Mouse (Mus musculus): Measurements from ENCODE around the gene A630095N17Rik. TPM values are rescaled to one million over a fixed set of nuclear protein-coding genes. Genes with fewer than 3 reads are reported as not detected.
"Not testable (repeated sequence)": the region's sequence is repeated elsewhere in the genome, so short reads cannot be mapped to it uniquely, and the experiment has no call there.

Gene A630095N17Rik
- polyA plus RNA-seq, 1 experiment = not detected

- under 1% methylated on average over 64 of the region's 64 CpGs for WGBS
- H3K27me3 ChIP-seq (ENCODE audit: control insufficient read depth, insufficient read depth, low read length) = no peaks in the 10 kb centered on the region
These were observed 4.5 kb upstream of the A630095N17Rik start, which contains the start of gene Dnajb2 for GRCm38 (mm10) chr1:75236117-75237050. Gene Dnajb2, plus strand, starts transcription at chr1:75236406.

GRCm38 (mm10) chr1:75234606-75235005 is 2.7 kb upstream of the A630095N17Rik start:
- H3K27me3 ChIP-seq (ENCODE audit: control insufficient read depth, insufficient read depth, low read length) = no peaks in the 10 kb centered on the region
- no peak for TF ChIP-seq POLR2A (IDR thresholded peaks at IDR 0.05; ENCODE audit: borderline replicate concordance, insufficient read depth, low read length)
- TF ChIP-seq CTCF (IDR thresholded peaks at IDR 0.05; ENCODE audit: borderline replicate concordance, insufficient read depth, low read depth, low read length) = peak; percentile 90
- H3K27ac ChIP-seq (ENCODE audit: insufficient read depth, low read length) = no peak overlapping the region
- DNase-seq = peak; percentile 84 to 89
- WGBS = under 1% methylated on average over 8 of the region's 8 CpGs
- peaks cover 24% of the 10 kb centered on the region for H3K4me1 ChIP-seq (ENCODE audit: control insufficient read depth, insufficient read depth, low read length)
- no peak overlapping the region for H3K4me3 ChIP-seq (replicated peaks; ENCODE audit: insufficient read depth, low read depth, low read length)

More at GRCm38 (mm10) chr1:75236117-75237050, 4.5 kb upstream of the A630095N17Rik start, which contains the start of gene Dnajb2:
- TF ChIP-seq CTCF (IDR thresholded peaks at IDR 0.05; ENCODE audit: borderline replicate concordance, insufficient read depth, low read depth, low read length) (no peak), POLR2A (IDR thresholded peaks at IDR 0.05; ENCODE audit: borderline replicate concordance, insufficient read depth, low read length) (peak; percentile 93)
- H3K27ac ChIP-seq (ENCODE audit: insufficient read depth, low read length) = peak within 1 kb of the TSS; percentile 100
- peak; percentile 93 to 95 for DNase-seq
- H3K4me3 ChIP-seq (replicated peaks; ENCODE audit: insufficient read depth, low read depth, low read length) = peak within 1 kb of the TSS; percentile 90
- H3K4me1 ChIP-seq (ENCODE audit: control insufficient read depth, insufficient read depth, low read length) = peaks cover 29% of the 10 kb centered on the region

- peaks cover 10% of the 10 kb centered on the region for H3K4me1 ChIP-seq (ENCODE audit: control insufficient read depth, insufficient read depth, low read length)
- not testable (repeated sequence) for H3K4me3 ChIP-seq (replicated peaks; ENCODE audit: insufficient read depth, low read depth, low read length); H3K27ac ChIP-seq (ENCODE audit: insufficient read depth, low read length); H3K27me3 ChIP-seq (ENCODE audit: control insufficient read depth, insufficient read depth, low read length); DNase-seq
- 78% methylated on average over 4 of the region's 4 CpGs for WGBS
These were observed 587 bp upstream of the A630095N17Rik start for GRCm38 (mm10) chr1:75232489-75232888.

- DNase-seq = no peak
- Histone ChIP-seq H3K4me3 (replicated peaks; ENCODE audit: insufficient read depth, low read depth, low read length) (no peak overlapping the region), H3K27ac (ENCODE audit: insufficient read depth, low read length) (no peak overlapping the region), H3K27me3 (ENCODE audit: control insufficient read depth, insufficient read depth, low read length) (no peaks in the 10 kb centered on the region), H3K4me1 (ENCODE audit: control insufficient read depth, insufficient read depth, low read length) (peaks cover 10% of the 10 kb centered on the region)
- WGBS = 87% methylated on average over 4 of the region's 4 CpGs
- TF ChIP-seq POLR2A (IDR thresholded peaks at IDR 0.05; ENCODE audit: borderline replicate concordance, insufficient read depth, low read length) = no peak
- no peak for TF ChIP-seq CTCF (IDR thresholded peaks at IDR 0.05; ENCODE audit: borderline replicate concordance, insufficient read depth, low read depth, low read length)
These were observed 678 bp downstream of the A630095N17Rik start for GRCm38 (mm10) chr1:75231224-75231623.

GRCm38 (mm10) chr1:75230335-75230994 is 1.4 kb downstream of the A630095N17Rik start:
- Histone ChIP-seq H3K27ac (ENCODE audit: insufficient read depth, low read length) (no peak overlapping the region), H3K4me1 (ENCODE audit: control insufficient read depth, insufficient read depth, low read length) (peaks cover 5% of the 10 kb centered on the region), H3K27me3 (ENCODE audit: control insufficient read depth, insufficient read depth, low read length) (no peaks in the 10 kb centered on the region), H3K4me3 (replicated peaks; ENCODE audit: insufficient read depth, low read depth, low read length) (no peak overlapping the region)
- 78% methylated on average over 7 of the region's 7 CpGs for WGBS
- DNase-seq = no peak
- TF ChIP-seq POLR2A (IDR thresholded peaks at IDR 0.05; ENCODE audit: borderline replicate concordance, insufficient read depth, low read length) (no peak), CTCF (IDR thresholded peaks at IDR 0.05; ENCODE audit: borderline replicate concordance, insufficient read depth, low read depth, low read length) (no peak)

GRCm38 (mm10) chr1:75229158-75229557 is 2.7 kb downstream of the A630095N17Rik start:
- Histone ChIP-seq H3K27ac (ENCODE audit: insufficient read depth, low read length) (no peak overlapping the region), H3K27me3 (ENCODE audit: control insufficient read depth, insufficient read depth, low read length) (no peaks in the 10 kb centered on the region), H3K4me3 (replicated peaks; ENCODE audit: insufficient read depth, low read depth, low read length) (no peak overlapping the region), H3K4me1 (ENCODE audit: control insufficient read depth, insufficient read depth, low read length) (no peaks in the 10 kb centered on the region)
- no peak for TF ChIP-seq CTCF (IDR thresholded peaks at IDR 0.05; ENCODE audit: borderline replicate concordance, insufficient read depth, low read depth, low read length)
- no peak for TF ChIP-seq POLR2A (IDR thresholded peaks at IDR 0.05; ENCODE audit: borderline replicate concordance, insufficient read depth, low read length)
- no peak for DNase-seq
- 45% methylated on average over 4 of the region's 4 CpGs for WGBS

GRCm38 (mm10) chr1:75227653-75228052 is 4.2 kb downstream of the A630095N17Rik start:
- TF ChIP-seq POLR2A (IDR thresholded peaks at IDR 0.05; ENCODE audit: borderline replicate concordance, insufficient read depth, low read length) (no peak), CTCF (IDR thresholded peaks at IDR 0.05; ENCODE audit: borderline replicate concordance, insufficient read depth, low read depth, low read length) (no peak)
- H3K27me3 ChIP-seq (ENCODE audit: control insufficient read depth, insufficient read depth, low read length) = no peaks in the 10 kb centered on the region
- 94% methylated on average over 1 of the region's 1 CpGs for WGBS

More at GRCm38 (mm10) chr1:75227653-75228052, 4.2 kb downstream of the A630095N17Rik start:
- H3K27ac ChIP-seq (ENCODE audit: insufficient read depth, low read length) = no peak overlapping the region
- no peak overlapping the region for H3K4me3 ChIP-seq (replicated peaks; ENCODE audit: insufficient read depth, low read depth, low read length)
- no peaks in the 10 kb centered on the region for H3K4me1 ChIP-seq (ENCODE audit: control insufficient read depth, insufficient read depth, low read length)
- no peak for DNase-seq
